Mouse (Mus musculus): ENCODE results near the gene Kcnt2. TPM values are rescaled to one million over a fixed set of nuclear protein-coding genes. Genes with fewer than 3 reads are reported as not detected.

Gene Kcnt2
- 1 to 10 TPM; 2.4 TPM for total RNA-seq (2021)
- long read RNA-seq, experiment 1: 0 reads
- long read RNA-seq, experiment 2: 0 reads

DNA sequence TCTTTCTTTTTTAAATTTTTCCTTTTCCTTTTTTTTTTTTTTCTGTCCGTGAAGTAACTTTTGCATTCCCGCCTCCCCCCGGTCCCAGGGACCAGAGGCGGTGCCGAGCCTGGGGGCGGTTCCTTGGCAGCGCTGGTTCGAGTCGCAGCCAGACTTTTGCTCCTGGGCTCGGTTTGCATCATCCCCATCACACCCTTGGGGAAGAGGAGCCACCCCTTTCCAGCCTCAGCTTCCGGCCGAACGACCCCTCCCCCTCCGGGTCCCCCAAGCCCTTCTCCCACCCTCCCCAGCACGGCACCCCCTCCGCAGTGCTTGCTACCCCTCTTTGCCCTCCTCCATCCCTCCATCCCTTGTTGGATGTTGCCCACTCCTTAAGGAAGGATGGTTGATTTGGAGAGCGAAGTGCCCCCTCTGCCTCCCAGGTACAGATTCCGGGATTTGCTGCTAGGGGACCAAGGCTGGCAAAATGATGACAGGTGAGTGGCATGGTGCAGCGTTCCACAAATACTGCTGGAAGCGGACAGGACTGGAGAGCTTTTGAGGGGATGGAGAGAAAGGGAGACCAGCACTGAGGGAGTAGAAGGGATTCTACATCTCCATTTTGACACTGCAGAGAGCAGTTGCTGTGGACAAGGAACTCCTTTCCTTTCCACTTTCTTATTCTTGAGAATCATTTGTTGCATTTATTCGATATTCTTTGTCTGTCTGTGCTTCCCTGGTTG lies at the start of gene Kcnt2:
Gene Kcnt2 (plus strand): TSS at position 283 of the 722 bp plus-strand sequence.
- DNase-seq (ENCODE audit: low spot score in 2 of 2): peak; percentile 26 to 48

DNA sequence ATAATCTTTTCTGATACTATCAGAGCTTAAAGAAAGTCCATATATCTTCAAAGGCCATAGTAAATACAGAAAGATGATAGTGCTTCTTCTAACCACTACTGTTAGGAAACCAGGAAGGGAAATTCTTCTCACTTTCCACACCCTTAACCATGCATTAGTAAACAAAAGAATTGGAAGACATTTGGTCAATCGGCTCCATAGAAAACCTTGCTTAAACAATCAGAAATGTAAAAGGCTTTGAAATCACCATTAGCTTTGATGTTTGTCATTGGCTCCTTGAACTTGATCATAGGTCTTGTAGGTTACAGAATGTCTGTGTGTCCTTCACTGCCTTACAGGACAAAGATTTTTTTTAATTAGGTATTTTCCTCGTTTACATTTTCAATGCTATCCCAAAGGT lies 40.6 kb upstream of the Kcnt2 start:
- no peak for DNase-seq (ENCODE audit: low spot score in 2 of 2)

DNA sequence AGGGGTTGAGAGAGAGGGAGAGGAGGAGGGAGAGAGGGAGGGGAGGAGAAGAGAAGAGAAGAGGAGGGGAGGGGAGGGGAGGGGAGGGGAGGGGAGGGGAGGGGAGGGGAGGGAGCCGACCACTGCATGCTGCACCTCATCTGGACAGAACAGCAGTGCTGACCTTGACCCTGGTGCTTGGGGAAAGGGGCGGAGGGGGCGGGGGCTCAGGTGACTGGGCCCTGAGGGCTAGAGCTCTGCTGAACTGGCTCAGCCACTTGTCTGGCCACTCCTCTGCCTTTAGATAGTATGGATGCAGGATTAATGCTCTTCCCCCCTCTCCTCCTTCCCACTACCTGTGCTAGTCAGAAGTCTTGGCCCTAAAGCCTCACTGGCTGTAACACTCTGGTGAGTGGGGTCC lies 20.7 kb upstream of the Kcnt2 start:
- DNase-seq (ENCODE audit: low spot score in 2 of 2): no peak

DNA sequence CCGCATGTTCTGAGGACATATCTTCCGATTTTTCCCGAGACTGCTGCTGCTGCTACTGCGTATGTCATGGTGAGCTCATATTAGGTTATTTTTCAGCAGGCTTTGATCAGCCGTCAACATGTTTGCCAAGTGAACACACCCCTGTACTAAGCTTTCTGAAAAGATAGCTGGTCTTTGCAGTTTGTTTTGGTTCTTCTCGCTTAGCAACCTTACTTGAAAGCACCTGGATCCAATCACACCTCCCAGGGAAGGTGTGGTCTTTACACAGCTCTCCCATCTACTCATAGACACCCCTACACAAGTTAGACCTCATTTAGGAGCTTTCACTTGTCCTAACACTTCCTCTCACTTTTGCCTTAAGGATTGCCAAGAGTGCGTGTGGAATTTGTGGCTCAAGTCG lies 19.3 kb upstream of the Kcnt2 start:
- no peak for DNase-seq (ENCODE audit: low spot score in 2 of 2)

DNA sequence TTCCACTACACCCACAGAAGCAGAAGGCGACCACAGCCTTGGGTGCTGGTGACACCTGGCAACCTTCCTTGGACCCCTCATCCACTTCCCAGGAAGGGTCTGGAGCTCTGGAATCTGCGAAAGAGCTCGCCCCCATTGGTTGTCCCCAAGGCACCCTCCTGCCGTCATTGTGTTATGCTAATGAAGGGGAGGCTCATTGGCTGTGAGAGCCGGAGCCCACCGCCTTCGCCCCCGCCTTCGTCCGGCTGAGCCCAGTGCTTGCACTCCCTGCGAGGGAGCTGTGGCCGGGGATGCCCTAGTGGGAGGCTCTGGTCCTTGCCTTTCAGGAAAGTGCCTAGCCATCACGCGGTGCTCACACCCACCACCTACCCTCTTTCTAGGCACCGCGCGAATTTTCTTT lies 493 bp upstream of the Kcnt2 start:
- peak; percentile 47 to 58 for DNase-seq (ENCODE audit: low spot score in 2 of 2)

DNA sequence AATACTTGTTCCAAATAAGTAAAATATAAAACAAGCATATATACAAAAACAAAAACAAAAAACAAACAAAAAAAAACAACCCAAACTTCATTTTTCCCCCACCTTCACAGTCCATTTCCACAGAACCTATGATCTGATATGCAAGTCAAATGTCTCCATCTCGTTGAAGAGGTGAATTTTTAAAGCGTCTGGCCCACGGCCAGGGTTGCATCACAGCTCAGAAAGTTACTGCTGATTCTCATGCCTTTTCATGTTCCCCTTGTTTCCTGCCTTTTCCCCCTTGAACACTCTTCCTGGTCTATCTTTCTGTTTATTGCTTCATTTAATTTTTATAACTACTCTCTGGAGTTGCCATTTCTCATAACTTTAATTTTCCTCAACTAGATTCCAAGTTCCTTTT lies 18.7 kb downstream of the Kcnt2 start:
- DNase-seq (ENCODE audit: low spot score in 2 of 2): no peak

DNA sequence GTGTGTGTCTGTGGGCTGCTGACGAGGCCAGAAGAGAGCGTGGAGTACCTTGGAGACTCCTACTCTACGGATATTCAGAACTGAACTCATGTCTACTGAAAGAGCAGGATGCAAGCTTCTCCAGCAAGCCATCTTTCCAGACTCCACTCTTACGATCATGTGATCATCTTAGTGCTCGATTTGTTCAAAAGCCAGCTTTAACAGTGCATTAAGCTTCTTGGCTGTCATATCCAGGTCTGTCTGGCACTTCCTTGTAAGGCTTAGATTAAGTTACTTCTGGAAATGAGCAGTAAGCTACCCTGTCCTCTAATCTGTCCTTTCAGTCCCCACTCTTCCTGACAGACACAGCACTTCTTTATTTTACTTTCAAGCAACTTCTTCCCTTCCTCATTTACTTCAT lies 20.1 kb downstream of the Kcnt2 start:
- DNase-seq (ENCODE audit: low spot score in 2 of 2): no peak

DNA sequence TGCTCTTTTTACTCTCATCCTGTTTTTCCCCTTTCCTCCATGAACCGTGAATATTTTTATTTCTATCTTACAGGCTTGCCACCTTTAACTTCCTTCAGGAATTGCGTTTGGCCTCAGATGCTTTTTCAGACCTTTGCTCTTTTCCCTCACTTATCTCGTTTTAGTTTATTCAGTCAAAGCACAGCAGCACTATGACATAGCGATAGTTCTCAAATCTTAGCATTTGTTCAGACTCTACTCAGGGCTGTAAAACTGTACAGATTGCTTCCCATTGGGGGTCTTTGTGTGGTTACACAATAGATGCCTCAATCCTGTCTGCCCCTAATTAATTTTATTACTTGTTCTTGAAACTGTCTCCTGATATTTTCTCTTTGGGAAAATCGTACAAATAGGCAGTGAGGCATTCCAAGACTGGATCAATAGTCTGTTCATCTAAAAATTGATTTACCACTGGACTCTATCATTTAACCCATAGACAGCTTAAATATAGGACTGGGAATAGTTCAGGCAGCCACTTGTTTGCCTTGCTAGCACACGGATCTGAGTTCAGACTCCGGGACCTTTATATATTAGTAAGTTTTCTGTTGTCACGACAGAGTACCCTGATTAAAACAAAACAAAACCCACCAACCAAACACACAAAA lies 20.8 kb downstream of the Kcnt2 start:
- no peak for DNase-seq (ENCODE audit: low spot score in 2 of 2)

DNA sequence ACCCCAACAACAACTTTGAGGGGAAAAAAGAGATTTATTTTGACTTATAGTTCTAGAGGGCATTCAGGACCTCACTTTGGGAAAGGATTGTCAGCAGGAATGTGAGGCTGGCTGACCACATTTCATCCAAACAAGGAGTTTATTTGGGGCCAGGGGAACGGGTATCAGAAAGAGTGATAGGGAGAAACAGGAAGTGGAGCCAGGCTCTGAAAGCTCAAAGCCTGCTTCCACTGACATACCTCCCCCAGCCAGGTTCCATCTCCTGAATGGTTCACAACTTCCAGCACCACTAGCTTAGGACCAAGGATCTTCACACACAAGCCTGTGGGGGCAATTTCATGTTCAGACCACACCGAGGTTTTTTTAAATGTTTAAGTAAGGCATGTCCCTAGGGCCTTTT lies 21.3 kb downstream of the Kcnt2 start:
- no peak for DNase-seq (ENCODE audit: low spot score in 2 of 2)

DNA sequence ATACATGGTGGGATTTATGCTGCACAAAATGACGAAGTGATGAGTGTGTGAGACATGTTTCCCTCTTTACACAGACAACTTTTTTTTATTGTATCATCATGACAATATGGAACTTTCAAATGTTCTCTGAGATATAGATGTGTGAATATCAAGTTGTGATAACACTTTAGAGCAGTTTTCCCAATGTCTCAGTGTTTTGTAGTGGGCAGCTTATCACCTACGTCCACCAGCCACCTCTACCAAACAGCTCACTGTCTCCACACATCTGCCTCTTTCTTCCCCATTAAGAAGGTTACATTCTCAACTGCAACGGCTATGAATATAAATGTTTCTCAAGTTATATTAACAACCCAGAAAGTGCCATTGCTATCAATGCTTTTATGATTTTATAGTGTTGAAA lies 27.7 kb downstream of the Kcnt2 start:
- DNase-seq (ENCODE audit: low spot score in 2 of 2): no peak

DNA sequence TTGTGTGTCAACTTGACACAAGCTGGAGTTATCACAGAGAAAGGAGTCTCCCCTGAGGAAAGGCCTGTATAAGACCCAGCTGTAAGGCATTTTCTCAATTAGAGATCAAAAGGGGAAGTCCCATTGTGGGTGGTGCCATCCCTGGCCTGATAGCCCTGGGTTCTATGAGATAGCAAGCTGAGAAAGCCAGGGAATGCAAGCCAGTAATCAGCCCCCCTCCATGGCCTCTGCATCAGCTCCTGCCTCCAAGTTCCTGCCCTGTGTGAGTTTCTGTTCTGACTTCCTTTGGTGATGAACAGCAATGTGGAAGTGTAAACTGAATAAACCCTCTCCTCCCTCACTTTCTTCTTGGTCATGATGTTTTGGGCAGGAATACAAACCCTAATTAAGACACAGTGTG lies 29.9 kb downstream of the Kcnt2 start:
- no peak for DNase-seq (ENCODE audit: low spot score in 2 of 2)

DNA sequence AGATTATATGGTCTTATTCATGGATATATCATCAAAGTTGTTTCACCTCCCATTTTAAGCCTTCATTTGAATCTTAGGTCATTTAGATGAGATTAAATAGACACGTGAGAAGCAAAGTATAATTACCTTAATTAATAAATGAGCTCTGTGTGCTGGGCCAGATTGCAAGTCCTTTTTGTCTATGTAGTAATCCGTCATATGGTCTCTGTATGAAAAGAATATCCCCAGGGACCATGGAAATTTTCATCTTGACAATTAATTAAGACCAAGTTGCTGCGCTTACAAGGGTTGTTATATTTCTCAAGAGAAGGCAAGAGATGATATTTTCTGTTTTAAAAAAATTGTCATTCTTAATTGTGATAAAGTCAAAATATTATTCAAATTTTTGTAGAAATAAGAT lies 47.2 kb downstream of the Kcnt2 start:
- no peak for DNase-seq (ENCODE audit: low spot score in 2 of 2)

DNA sequence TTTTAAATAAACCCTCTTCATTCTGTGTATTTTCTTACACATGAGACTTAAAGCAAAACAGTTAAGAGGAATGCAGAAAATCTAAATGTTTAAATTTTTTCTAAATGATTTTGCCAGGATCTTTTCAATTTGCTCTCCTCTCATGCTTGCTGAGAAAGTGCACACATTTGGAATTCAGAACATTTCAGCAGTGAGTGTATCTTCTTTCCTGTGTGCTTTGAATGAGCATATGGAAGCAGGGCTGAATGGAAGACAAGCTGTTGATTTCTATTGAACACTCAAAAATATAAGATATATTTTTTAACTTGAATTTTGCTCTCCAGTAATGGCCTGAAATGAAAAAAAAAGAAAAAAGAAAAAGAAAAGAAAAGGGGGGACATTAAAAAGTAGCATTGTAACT lies 49.5 kb downstream of the Kcnt2 start:
- no peak for DNase-seq (ENCODE audit: low spot score in 2 of 2)

DNA sequence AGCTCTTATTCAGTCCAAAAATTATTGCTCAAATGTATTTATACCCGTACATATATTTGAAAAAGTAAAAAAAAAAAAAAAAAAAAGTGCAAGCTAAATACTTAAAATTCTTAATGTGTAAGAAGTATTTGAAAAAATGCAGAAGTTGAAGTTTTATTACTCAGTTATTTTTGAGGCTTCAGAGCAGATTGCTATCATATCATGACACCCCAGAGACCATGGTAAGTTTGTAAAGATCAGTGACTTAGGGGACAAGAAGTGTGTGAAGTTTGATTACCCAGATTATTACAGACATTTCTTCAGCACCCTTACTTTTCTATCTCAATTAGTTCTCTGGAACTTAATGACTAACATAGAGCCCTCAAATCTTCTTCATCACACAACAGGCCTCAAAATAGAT lies 58.3 kb downstream of the Kcnt2 start:
- no peak for DNase-seq (ENCODE audit: low spot score in 2 of 2)

DNA sequence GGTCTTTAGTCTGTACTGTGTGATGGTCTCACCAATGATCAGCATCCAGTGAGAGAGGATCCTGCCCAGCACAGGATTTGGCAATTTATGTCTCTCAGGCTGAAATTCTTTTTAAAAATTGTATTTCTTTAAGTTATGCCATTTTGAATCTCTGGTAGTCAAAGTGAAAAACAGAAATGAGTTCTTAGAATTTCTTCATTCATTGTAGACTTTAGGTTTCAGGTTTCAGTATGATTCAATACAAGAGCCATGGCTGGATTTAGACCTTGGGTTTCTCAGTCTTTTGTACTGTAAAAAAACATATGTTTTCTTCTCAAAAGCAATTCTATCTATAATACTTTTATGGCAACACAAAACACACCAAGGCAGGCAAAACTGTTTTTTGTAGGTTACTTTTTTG lies 59.4 kb downstream of the Kcnt2 start:
- no peak for DNase-seq (ENCODE audit: low spot score in 2 of 2)

DNA sequence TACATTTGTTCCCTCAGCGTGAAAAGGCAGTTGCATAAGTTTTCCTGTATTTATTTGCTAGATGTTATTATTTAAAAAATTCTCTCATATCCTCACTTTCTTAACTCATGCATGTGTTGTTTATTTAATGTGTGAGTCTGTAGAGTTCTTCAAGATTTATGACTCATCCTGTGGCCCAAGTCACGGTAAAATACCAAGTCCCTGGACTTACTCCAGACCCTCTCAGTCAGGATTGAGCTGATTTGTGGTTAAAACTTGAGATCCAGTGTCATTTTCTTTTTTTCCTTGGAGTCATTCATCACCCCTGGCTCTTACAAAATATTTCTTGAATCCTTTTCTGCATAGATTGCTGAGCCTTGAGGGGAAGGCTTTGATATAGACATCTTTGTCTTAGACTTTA lies 60.4 kb downstream of the Kcnt2 start:
- DNase-seq (ENCODE audit: low spot score in 2 of 2): no peak

DNA sequence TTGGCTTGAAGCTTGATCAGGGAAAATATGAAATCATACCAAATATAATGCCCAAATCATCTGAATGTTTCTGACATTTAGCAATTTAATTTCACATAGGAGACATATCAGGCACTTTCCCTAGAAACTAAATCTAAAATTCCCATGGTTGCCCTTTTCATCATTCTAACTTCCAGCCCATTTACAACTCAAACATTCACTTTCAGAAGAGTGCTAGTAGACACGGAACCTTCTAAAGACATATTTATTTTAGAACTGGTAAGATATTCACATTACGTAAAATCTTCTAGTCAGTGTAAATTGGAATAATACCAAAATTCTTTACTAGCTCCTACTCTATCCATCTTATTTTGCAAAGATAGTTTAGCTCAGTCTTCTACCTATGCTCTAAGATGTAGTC lies 64.8 kb downstream of the Kcnt2 start:
- DNase-seq (ENCODE audit: low spot score in 2 of 2): no peak

DNA sequence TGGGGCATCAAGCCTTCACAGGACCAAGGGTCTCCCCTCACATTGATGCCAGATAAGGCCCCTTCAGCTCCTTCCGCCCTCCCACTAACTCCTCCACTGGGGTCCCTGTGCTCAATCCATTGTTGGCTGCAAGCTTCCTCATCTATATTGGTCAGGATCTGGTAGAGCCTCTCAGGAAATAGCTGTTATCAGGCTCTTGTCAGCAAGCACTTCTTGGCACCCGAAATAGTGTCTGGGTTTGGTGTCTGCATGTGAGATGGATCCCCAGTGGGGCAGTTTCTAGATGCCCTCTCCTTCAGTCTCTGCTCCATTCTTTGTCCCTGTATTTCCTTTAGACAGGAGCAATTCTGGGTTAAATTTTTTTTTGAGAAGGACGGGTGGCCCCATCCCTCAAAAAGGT lies 79.1 kb downstream of the Kcnt2 start:
- no peak for DNase-seq (ENCODE audit: low spot score in 2 of 2)

DNA sequence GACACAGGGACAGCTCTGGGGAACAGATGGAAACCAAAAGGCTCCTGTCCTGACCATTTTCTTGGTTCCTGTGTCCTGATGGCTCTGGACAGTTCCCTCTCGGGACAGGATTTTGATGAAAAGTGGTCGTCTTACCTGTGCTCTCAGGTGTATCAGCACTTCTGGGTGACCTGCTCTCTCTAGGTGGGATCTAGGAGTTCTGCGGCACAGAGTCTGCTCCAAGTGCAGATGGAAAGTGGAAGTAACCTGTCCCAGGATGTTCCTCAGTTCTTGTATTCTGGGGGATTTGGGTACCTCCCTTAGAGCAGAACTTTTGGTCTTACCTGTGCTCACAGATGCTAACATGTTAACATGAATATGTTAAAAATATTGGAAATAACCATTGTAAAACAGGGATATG lies 80.8 kb downstream of the Kcnt2 start:
- no peak for DNase-seq (ENCODE audit: low spot score in 2 of 2)

DNA sequence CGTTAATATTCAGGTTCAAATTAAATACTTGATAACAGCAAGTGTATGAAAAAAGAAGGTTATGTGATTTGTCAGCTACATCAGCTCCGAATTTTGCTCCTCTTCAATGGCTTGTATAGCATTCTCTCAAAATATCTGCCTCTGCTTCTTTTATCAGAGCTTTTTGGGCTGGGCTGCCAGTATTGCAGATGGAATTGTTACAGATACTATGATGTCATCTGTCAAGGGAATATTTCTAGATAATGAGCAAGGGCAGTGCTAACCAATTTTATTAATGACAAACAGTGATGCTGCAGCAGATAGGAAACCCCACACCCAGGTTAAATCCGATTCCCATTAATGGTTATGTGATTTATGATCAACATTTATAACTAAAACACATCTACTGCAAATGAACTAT lies 87.7 kb downstream of the Kcnt2 start:
- no peak for DNase-seq (ENCODE audit: low spot score in 2 of 2)

DNA sequence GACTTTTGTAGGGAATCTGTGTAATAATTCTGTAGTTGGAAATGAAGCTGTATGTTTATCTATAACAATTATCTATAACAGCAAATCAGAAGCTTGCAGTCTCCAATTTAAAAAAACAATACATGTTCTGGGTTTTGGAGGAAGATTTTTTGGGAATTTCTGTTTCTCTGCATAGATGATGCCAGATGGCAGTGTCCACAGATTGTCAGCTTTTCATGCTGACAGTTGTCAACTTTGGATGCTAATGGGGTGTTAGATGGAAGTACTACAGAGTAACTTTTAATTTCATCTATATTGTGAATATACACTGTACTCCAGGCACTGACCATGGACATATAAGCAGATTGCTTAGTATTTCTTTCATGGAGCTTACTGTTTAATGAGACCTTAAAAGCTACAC lies 92.5 kb downstream of the Kcnt2 start:
- no peak for DNase-seq (ENCODE audit: low spot score in 2 of 2)

DNA sequence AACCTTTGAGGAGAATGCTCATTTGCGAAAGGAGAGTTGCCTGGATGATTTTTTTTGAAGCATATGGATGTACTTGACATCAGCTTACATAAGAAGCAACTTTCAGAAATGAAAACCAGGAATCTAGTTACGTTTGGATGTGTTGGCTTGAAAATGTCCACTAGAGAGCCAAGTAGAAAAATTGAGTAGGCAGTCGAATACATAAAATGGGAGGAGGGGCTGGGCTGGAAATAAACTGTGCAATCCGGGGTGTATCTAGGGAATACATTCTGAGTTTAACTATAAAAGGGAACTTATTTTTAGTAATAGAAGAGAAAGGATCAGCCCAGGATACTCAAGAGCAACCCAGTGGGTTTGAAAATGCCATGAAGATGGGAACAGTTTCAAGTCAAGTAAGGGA lies 93.4 kb downstream of the Kcnt2 start:
- DNase-seq (ENCODE audit: low spot score in 2 of 2): no peak

DNA sequence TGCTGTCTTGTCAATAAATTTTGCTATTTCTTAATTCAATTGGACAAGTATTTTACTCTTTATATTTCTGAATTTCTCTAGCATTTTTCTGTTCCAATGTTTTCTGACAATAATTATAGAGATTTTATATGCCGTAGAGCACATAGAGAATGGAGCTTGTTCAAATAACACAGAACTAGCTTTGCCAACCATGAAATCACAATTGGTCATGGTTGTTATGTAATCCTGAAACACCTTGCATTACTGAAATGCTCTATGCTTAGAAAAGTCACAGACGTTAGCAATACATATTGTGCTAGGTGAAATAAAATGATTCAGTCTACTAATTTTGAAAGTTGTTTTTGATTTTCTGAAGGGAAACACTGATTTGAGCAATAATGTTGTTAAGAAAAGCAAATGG lies 118.8 kb downstream of the Kcnt2 start:
- DNase-seq (ENCODE audit: low spot score in 2 of 2): no peak
